Mouse (Mus musculus) lung, postnatal 0 days (tissue): ENCODE results near the gene Aadac. TPM values are rescaled to one million over a fixed set of nuclear protein-coding genes. Genes with fewer than 3 reads are reported as not detected.

Experiments used
- ATAC-seq: fragments of 200-750 bp; cut with Nextera tagmentation; 2 replicates; pipeline ENCODE4 v1.8.0; 2017; ENCODE audit warnings: moderate library complexity
- DNase-seq: peaks from one replicate; pipeline ENCODE4 v3.0.0-alpha.2; 2016; ENCODE audit warnings: low spot score
- H3K27ac ChIP-seq: fragments of 300-500 bp; sonication (generic); 2 replicates; pipeline ENCODE4 v1.5.1; 2014; ENCODE audit warnings: antibody characterized with exemption, mild to moderate bottlenecking, low read length, mixed read lengths
- H3K27me3 ChIP-seq: fragments of 300-500 bp; sonication (generic); replicated peaks from 2 replicates; pipeline ENCODE4 v1.6.1; 2014; ENCODE audit warnings: low read length, mixed read lengths; ENCODE audit not compliant: insufficient read depth
- H3K36me3 ChIP-seq: fragments of 300-500 bp; sonication (generic); 2 replicates; pipeline ENCODE4 v1.6.1; 2014; ENCODE audit warnings: low read length, mixed read lengths; ENCODE audit not compliant: insufficient read depth
- H3K4me1 ChIP-seq: fragments of 300-500 bp; sonication (generic); 2 replicates; pipeline ENCODE4 v1.6.1; 2014; ENCODE audit warnings: antibody characterized with exemption, low read depth, low read length, mixed read lengths; ENCODE audit not compliant: insufficient read depth
- H3K4me2 ChIP-seq: fragments of 300-500 bp; sonication (generic); replicated peaks from 2 replicates; pipeline ENCODE4 v1.6.1; 2014; ENCODE audit warnings: low read depth, mild to moderate bottlenecking, low read length, moderate library complexity, mixed read lengths
- H3K4me3 ChIP-seq: fragments of 300-500 bp; sonication (generic); 2 replicates; pipeline ENCODE4 v1.5.1; 2014; ENCODE audit warnings: low read depth, low read length
- H3K9ac ChIP-seq: fragments of 300-500 bp; sonication (generic); replicated peaks from 2 replicates; pipeline ENCODE4 v1.6.1; 2014; ENCODE audit warnings: low read depth, mild to moderate bottlenecking
- H3K9me3 ChIP-seq: fragments of 300-500 bp; sonication (generic); 2 replicates; pipeline ENCODE4 v1.6.1; 2016; ENCODE audit warnings: low read length, mixed read lengths
- CTCF ChIP-seq: IDR thresholded peaks from 2 replicates; pipeline ENCODE4 v1.5.1; 2016; ENCODE audit warnings: antibody characterized with exemption, mild to moderate bottlenecking
- EP300 ChIP-seq: IDR thresholded peaks from 2 replicates; pipeline ENCODE4 v1.6.1; 2016; ENCODE audit warnings: antibody characterized with exemption, mild to moderate bottlenecking, control low read depth
- WGBS: fragments of 180-500 bp; shearing (Covaris S2); extraction: QIAGEN DNeasy Blood & Tissue Kit; methylation state at CpG from one replicate; pipeline ENCODE4 v1.1.7; 2014; 5-methylcytosine and 5-hydroxymethylcytosine counted together
- polyA plus RNA-seq: library from polyadenylated mRNA; unstranded; fragments of >200 nt; fragmentation: Nextera tagmentation; extraction: Ambion mirVana; gene quantifications from 2 replicates; pipeline ENCODE4 v1.2.1, GENCODE M21; 2015

Gene Aadac
- polyA plus RNA-seq, 1 experiment from 2014 or later = 0.14 TPM

- WGBS = 41% methylated on average over 2 of the region's 2 CpGs
- no peaks in the 10 kb centered on the region for H3K4me1 ChIP-seq
- H3K27ac ChIP-seq = no peak overlapping the region
- ATAC-seq = peak; percentile 33; the same call in 1 of the 2 replicates
- DNase-seq = peak; percentile 10
- no peak overlapping the region for H3K9ac ChIP-seq
- no peak overlapping the region for H3K4me2 ChIP-seq
- H3K9me3 ChIP-seq = no peaks in the 10 kb centered on the region
- H3K27me3 ChIP-seq = no peaks in the 10 kb centered on the region
- TF ChIP-seq EP300 (no peak), CTCF (no peak)
- H3K4me3 ChIP-seq = no peak overlapping the region
- no peaks in the 10 kb centered on the region for H3K36me3 ChIP-seq
Observed at GRCm38 (mm10) chr3:60053931-60054330, 28.4 kb downstream of the Aadac start.

- no peak for ATAC-seq
- peak; percentile 48 for DNase-seq
- TF ChIP-seq EP300 (no peak), CTCF (peak; percentile 67)
- no peaks in the 10 kb centered on the region for H3K9me3 ChIP-seq
- no peaks in the 10 kb centered on the region for H3K27me3 ChIP-seq
- no peaks in the 10 kb centered on the region for H3K4me1 ChIP-seq
- no peak overlapping the region for H3K4me2 ChIP-seq
- H3K27ac ChIP-seq = no peak overlapping the region
- H3K4me3 ChIP-seq = no peak overlapping the region
- H3K36me3 ChIP-seq = no peaks in the 10 kb centered on the region
- no peak overlapping the region for H3K9ac ChIP-seq
- 21% methylated on average over 3 of the region's 3 CpGs for WGBS
Observed at GRCm38 (mm10) chr3:60056451-60056850, 30.9 kb downstream of the Aadac start.

DNA sequence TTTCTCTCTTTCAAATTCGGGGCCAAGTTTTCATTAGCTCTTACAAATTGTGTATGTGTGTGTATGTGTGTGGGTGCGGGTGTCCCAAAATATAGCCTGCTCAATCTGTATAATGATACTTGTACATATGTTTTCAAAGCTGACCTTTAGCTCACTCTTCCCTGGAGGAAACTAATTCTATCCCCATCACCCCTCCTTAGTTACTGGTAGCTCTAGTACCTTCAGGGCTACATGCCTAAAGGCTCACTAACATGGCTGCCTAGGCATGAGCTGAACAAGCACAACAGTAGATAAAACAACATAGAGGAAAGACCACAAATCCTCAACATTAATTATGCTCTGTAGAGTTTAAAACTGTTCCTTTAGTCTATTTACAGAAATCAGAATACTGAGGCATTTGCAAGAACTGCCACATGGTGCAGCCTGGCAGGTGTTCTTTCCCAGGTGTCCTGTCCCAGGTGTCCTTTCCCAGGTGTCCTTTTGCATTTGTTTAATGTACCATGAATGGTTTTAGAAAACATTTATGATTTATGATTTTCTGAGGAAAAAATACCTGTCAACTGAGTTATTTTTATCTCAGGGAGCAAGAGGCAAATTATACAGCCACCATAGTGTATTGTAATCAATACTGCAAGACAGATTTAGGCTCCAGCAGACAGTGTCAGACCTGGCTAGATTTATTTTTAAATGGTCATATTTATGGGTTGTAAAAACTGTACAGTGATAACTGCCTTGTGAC, 31.7 kb downstream of the Aadac start:
- Histone ChIP-seq H3K9ac (no peak overlapping the region), H3K4me3 (no peak overlapping the region), H3K4me1 (no peaks in the 10 kb centered on the region), H3K4me2 (no peak overlapping the region), H3K36me3 (no peaks in the 10 kb centered on the region), H3K27me3 (no peaks in the 10 kb centered on the region), H3K9me3 (no peaks in the 10 kb centered on the region), H3K27ac (no peak overlapping the region)
- WGBS = 70% methylated on average over 2 of the region's 2 CpGs
- DNase-seq = no peak
- no peak for TF ChIP-seq CTCF
- no peak for TF ChIP-seq EP300
- ATAC-seq = no peak

GRCm38 (mm10) chr3:60057809-60058082, 32.2 kb downstream of the Aadac start:
- no peaks in the 10 kb centered on the region for H3K36me3 ChIP-seq
- ATAC-seq = no peak
- 28% methylated on average over 1 of the region's 1 CpGs for WGBS
- H3K4me2 ChIP-seq = no peak overlapping the region
- H3K4me1 ChIP-seq = no peaks in the 10 kb centered on the region
- TF ChIP-seq CTCF (no peak), EP300 (no peak)
- H3K27me3 ChIP-seq = no peaks in the 10 kb centered on the region
- H3K9ac ChIP-seq = no peak overlapping the region
- no peak overlapping the region for H3K4me3 ChIP-seq
- DNase-seq = no peak
- no peaks in the 10 kb centered on the region for H3K9me3 ChIP-seq
- no peak overlapping the region for H3K27ac ChIP-seq

DNA sequence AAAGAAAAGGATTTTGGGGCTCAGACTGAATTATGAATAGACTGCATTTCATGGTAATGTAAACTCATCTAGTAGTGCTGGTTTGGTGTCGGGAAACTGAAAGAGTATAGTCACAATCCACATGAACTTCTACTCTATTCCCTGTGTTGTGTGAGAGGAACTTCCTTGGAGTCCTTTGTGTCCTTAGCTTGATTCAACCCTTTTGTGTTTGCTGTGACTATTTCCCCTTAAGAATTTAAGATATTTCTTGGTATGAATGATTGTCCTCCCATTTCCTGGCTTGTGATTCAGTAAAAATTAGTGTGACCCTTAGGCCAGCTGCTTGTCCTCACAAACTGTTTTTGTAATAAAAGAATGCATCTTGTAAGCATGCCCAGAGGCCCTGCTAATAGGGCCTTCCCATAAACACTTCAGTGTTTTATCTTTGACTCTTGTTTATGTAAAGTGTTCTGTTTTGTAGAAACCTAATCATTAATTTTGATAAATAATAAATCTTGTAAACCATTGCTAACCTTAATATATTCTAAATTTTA, 53.4 kb downstream of the Aadac start:
- Histone ChIP-seq H3K9ac (no peak overlapping the region), H3K36me3 (no peaks in the 10 kb centered on the region), H3K4me2 (no peak overlapping the region), H3K27me3 (no peaks in the 10 kb centered on the region), H3K27ac (no peak overlapping the region), H3K9me3 (no peaks in the 10 kb centered on the region), H3K4me1 (0 out of 2 replicates have a peak, but pooled peaks cover 3% of the 10 kb centered on the region), H3K4me3 (no peak overlapping the region)
- 74% methylated on average over 1 of the region's 1 CpGs for WGBS
- TF ChIP-seq CTCF (no peak), EP300 (no peak)
- ATAC-seq (no peak), DNase-seq (peak; percentile 60)

DNA sequence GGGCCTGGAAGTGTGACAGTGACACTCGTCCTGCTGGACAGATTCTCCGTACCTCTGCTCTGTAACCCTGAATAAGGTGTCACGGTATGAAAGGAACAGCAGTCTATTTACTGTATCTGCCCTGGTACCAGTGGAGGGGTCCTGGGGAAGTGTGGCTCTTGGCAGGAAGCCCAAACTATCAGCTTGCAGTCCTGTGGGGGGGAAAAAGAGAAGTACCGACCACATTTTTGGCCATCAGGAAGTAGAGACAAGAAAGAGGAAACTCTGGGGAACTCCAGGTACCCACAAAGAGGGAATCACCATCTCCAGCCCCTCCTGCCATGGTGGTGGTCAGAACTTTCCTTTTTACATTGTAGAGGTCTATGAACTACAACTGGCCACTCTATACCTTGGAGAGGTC, 55.1 kb downstream of the Aadac start:
- H3K9ac ChIP-seq = no peak overlapping the region
- ATAC-seq = no peak
- TF ChIP-seq CTCF (no peak), EP300 (no peak)
- H3K27ac ChIP-seq = no peak overlapping the region
- DNase-seq = no peak
- no peaks in the 10 kb centered on the region for H3K36me3 ChIP-seq
- H3K4me2 ChIP-seq = no peak overlapping the region
- 27% methylated on average over 4 of the region's 4 CpGs for WGBS
- 0 out of 2 replicates have a peak, but pooled peaks cover 3% of the 10 kb centered on the region for H3K4me1 ChIP-seq
- no peaks in the 10 kb centered on the region for H3K9me3 ChIP-seq
- no peak overlapping the region for H3K4me3 ChIP-seq
- H3K27me3 ChIP-seq = no peaks in the 10 kb centered on the region

GRCm38 (mm10) chr3:60081648-60082047, 56.1 kb downstream of the Aadac start, which contains the start of gene Sucnr1:
Gene Sucnr1, plus strand, starts transcription at chr3:60081869.
- WGBS = 49% methylated on average over 4 of the region's 4 CpGs
- H3K36me3 ChIP-seq = no peaks in the 10 kb centered on the region
- H3K9ac ChIP-seq = no peak within 1 kb of the TSS
- no peak within 1 kb of the TSS for H3K4me2 ChIP-seq
- no peak for DNase-seq
- H3K9me3 ChIP-seq = no peaks in the 10 kb centered on the region
- no peak for ATAC-seq
- no peak within 1 kb of the TSS for H3K4me3 ChIP-seq
- 0 out of 2 replicates have a peak, but pooled peaks cover 3% of the 10 kb centered on the region for H3K4me1 ChIP-seq
- no peaks in the 10 kb centered on the region for H3K27me3 ChIP-seq
- no peak within 1 kb of the TSS for H3K27ac ChIP-seq
- TF ChIP-seq EP300 (no peak), CTCF (no peak)
